Mouse (Mus musculus) small intestine, adult 2 months (tissue): Measurements from ENCODE around the gene Hoxb8. TPM values are rescaled to one million over a fixed set of nuclear protein-coding genes. Genes with fewer than 3 reads are reported as not detected.

ENCODE experiments used
- H3K27ac ChIP-seq: fragments of 200-500 bp; 2 replicates; pipeline ENCODE4 v1.5.1; 2012; ENCODE audit warnings: low read depth, low read length, control low read depth, inconsistent platforms; ENCODE audit not compliant: insufficient read depth
- H3K27me3 ChIP-seq: fragments of 200-500 bp; 2 replicates; pipeline ENCODE4 v1.6.1; 2012; ENCODE audit warnings: mild to moderate bottlenecking, moderate library complexity, low read length, inconsistent platforms; ENCODE audit not compliant: control insufficient read depth, insufficient read depth
- H3K36me3 ChIP-seq: fragments of 200-500 bp; 2 replicates; pipeline ENCODE4 v1.6.1; 2012; ENCODE audit warnings: mild to moderate bottlenecking, low read length, control low read depth, inconsistent platforms; ENCODE audit not compliant: control insufficient read depth, insufficient read depth
- H3K4me1 ChIP-seq: fragments of 200-500 bp; 2 replicates; pipeline ENCODE4 v1.6.1; 2012; ENCODE audit warnings: low read length, inconsistent platforms, mixed read lengths; ENCODE audit not compliant: control insufficient read depth, insufficient read depth, insufficient read length
- H3K4me3 ChIP-seq: fragments of 200-500 bp; 2 replicates; pipeline ENCODE4 v1.5.1; 2012; ENCODE audit warnings: low read depth, mild to moderate bottlenecking, control low read depth, inconsistent platforms, low read length, moderate library complexity
- CTCF ChIP-seq: fragments of 200-500 bp; IDR thresholded peaks from 2 replicates; pipeline ENCODE4 v1.5.1; 2012; ENCODE audit warnings: low read depth, mild to moderate bottlenecking, control low read depth, inconsistent platforms, low read length, moderate library complexity, mixed read lengths; ENCODE audit not compliant: insufficient replicate concordance, insufficient read length; ENCODE audit errors: extremely low read depth
- POLR2A ChIP-seq: fragments of 200-500 bp; IDR thresholded peaks from 2 replicates; pipeline ENCODE4 v1.6.1; 2012; ENCODE audit warnings: low read depth, mild to moderate bottlenecking, control low read depth, inconsistent platforms, low read length, moderate library complexity
- WGBS: fragments of 180-500 bp; shearing (Covaris S2); methylation state at CpG from one replicate; pipeline ENCODE4 v1.1.7; 2018; 5-methylcytosine and 5-hydroxymethylcytosine counted together
- polyA plus RNA-seq: library from polyadenylated mRNA; depleted of rRNA; stranded (reverse); fragments of >200 nt; gene quantifications from 2 replicates; pipeline ENCODE4 v1.2.3, GENCODE M21; 2012

The Hoxb8 gene
- polyA plus RNA-seq, 1 experiment = 5.3 TPM

DNA sequence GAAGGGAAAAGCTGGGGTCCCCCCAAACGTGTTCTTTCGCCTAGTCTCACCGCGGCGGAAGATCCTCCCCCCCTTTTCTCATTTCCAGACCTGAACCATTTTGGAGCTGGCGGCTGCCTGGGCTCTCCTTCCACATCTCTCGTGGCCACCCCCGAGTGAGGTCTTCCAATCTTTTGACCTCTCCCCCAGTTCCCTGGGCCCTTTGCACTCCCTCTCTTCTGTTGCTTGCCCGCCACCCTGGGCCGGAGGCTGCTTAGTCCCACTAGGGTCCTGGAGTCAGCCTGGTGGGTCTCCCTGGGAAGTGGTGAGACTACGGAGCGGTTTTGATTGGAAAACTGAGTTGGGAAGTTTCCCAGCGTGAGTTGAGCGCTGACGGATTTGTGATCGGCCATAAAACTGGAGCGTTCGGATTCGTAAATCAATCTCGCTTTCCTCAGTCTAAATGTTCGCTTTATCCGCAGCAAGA lies 44.1 kb downstream of the Hoxb8 start:
- H3K4me3 ChIP-seq = peak overlapping the region; percentile 14
- no peaks in the 10 kb centered on the region; the same call in 1 of the 2 replicates for H3K36me3 ChIP-seq
- TF ChIP-seq POLR2A = no peak
- no peak for TF ChIP-seq CTCF
- H3K27me3 ChIP-seq = peaks cover 7% of the 10 kb centered on the region; the same call in 1 of the 2 replicates
- WGBS = 40% methylated on average over 22 of the region's 22 CpGs
- no peaks in the 10 kb centered on the region for H3K4me1 ChIP-seq
- peak overlapping the region; percentile 2; the same call in 1 of the 2 replicates for H3K27ac ChIP-seq

DNA sequence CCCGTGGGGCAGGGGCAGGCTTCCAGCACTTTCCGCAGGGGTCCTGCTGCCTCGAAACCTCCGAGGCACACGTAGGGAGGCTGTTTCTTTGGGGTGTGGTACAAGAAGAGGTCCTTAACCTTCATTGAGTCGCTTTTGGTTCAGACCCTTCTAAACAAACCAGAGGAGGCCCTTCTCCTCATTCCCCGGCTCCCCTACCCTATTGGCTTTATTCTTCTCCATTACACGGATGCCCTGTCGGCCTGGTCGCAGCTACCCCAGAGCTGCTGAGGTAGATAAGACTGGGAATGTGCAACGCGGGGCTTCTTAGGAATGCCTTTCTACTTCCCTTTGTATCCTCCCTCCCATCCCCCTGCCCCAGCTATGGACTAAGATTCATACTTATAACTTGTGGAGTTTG lies 45.0 kb downstream of the Hoxb8 start:
- WGBS = 58% methylated on average over 12 of the region's 12 CpGs
- Histone ChIP-seq H3K36me3 (no peaks in the 10 kb centered on the region), H3K4me3 (no peak overlapping the region), H3K27me3 (0 out of 2 replicates have a peak, but pooled peaks cover 3% of the 10 kb centered on the region), H3K4me1 (no peaks in the 10 kb centered on the region), H3K27ac (peak overlapping the region; percentile 16; the same call in 1 of the 2 replicates)
- TF ChIP-seq CTCF (no peak), POLR2A (no peak)

DNA sequence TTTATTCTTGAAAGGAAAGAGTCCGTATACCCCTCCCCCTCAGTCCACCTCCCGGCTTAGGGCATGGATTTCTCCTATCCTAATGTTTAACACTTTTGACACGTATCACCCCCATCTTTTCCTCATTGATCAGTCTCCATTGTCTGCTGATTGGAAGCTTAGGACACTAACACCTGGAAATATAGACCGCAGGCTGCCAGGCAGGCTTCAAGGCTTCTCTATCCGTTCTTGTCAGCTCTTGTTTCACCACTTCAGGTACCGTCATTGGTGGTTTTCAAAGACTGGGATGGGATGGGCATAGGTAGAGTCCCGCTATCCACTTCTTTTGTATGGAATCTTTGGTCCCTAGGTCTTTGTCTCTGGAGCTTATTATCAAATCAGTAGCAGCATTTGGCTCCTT lies 45.4 kb downstream of the Hoxb8 start:
- H3K4me3 ChIP-seq = no peak overlapping the region
- H3K27ac ChIP-seq = no peak overlapping the region
- WGBS = 61% methylated on average over 7 of the region's 7 CpGs

DNA sequence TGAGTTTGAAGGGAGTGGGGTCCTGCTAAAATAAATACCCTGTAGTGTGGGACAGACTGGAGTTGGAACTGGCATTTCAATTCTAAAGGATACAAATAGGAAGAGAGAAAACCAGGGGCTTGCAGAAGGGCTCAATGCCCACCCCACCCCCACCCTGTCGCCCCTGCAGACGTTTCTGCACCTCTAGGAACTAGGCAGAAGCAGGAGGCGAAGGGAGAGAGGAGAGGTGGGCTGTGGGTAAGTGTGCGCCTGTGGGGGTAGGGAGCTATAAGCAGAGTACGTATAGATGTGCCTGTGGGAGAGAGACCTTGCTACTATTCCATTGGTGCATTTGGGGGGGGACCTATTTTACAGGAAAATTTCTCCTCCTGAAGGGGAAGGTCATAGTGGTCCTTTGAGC lies 46.0 kb downstream of the Hoxb8 start:
- Histone ChIP-seq H3K27me3 (0 out of 2 replicates have a peak, but pooled peaks cover 3% of the 10 kb centered on the region), H3K36me3 (no peaks in the 10 kb centered on the region), H3K27ac (no peak overlapping the region), H3K4me1 (no peaks in the 10 kb centered on the region), H3K4me3 (no peak overlapping the region)
- 47% methylated on average over 5 of the region's 5 CpGs for WGBS
- TF ChIP-seq POLR2A = no peak

More for the DNA sequence above, 45.4 kb downstream of the Hoxb8 start:
- TF ChIP-seq POLR2A (no peak), CTCF (no peak)
- 0 out of 2 replicates have a peak, but pooled peaks cover 3% of the 10 kb centered on the region for H3K27me3 ChIP-seq
- no peaks in the 10 kb centered on the region for H3K4me1 ChIP-seq
- no peaks in the 10 kb centered on the region for H3K36me3 ChIP-seq

DNA sequence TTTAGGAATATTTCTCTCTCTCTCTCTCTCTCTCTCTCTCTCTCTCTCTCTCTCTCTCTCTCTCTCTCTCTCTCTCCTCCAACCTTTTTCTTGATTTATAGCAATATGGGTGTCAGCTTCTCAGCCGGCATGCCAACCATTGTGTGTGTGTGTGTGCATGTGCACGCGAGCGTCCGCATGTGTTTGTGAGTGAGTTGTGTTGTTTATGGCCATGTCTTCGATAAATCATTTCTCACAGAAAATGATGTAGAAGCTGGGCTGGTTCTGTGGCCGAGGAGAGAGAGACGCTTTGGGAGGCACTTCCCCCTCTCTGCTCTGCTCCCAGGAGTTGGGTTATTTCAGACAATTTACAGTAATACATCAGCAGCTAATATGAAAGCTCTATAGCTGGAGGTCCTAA lies 46.9 kb downstream of the Hoxb8 start:
- H3K4me3 ChIP-seq = no peak overlapping the region
- H3K36me3 ChIP-seq = no peaks in the 10 kb centered on the region
- H3K27ac ChIP-seq = no peak overlapping the region
- 52% methylated on average over 8 of the region's 8 CpGs for whole genome bisulfite sequencing
- TF ChIP-seq POLR2A = no peak
- no peaks in the 10 kb centered on the region for H3K4me1 ChIP-seq
- peaks cover 3% of the 10 kb centered on the region; the same call in 1 of the 2 replicates for H3K27me3 ChIP-seq

DNA sequence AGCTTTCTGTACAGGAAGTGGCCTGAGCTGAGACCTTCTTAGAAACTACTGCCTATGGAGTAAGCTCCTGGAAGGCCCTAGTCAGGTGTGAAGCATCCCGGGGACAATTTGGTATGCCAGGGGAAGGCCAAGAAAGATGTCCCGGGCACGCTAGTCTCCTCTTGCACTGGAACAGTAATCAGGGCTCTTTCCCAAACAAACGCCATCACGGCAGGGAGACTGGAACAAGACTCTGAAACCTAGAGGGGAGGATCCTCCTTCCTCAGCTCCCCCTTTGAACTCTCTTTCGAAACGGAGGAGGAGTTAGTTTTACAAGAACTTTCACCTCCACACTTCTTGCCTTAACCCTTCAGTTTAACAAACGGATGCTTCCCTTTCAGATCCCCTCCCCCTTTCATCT lies 50.4 kb downstream of the Hoxb8 start:
- H3K27ac ChIP-seq = peak overlapping the region; percentile 32
- WGBS = 19% methylated on average over 8 of the region's 8 CpGs
- no peaks in the 10 kb centered on the region for H3K36me3 ChIP-seq
- H3K4me1 ChIP-seq = no peaks in the 10 kb centered on the region; the same call in 1 of the 2 replicates
- H3K4me3 ChIP-seq = no peak overlapping the region
- H3K27me3 ChIP-seq = no peaks in the 10 kb centered on the region; the same call in none of the 2 replicates
- no peak for TF ChIP-seq CTCF
- TF ChIP-seq POLR2A = no peak

DNA sequence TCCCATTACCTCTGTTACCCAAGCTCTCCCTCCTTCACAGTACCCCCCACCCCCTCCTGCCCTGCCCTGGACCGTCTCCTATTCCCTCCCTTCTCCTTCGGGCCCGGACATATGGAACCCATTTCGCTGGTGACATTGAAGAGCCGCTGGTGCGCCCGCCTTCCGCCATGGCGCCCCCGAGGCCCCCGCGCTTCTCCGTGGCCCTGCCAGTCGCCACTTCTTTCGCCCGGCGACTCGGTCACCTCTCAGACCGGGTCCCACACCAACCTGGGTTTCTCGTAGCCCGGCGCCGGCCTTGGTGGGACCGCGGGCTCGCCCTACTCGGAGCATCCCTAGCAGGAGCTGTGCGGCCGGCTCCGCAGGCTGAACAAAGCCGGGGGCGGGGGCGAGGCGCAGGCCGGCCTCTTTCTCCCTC lies 50.9 kb downstream of the Hoxb8 start:
- 27% methylated on average over 35 of the region's 35 CpGs for WGBS
- H3K4me3 ChIP-seq = peak overlapping the region; percentile 49

More for the DNA sequence above, 50.9 kb downstream of the Hoxb8 start:
- H3K27me3 ChIP-seq = no peaks in the 10 kb centered on the region; the same call in none of the 2 replicates
- TF ChIP-seq POLR2A = no peak
- TF ChIP-seq CTCF = no peak
- no peaks in the 10 kb centered on the region for H3K36me3 ChIP-seq
- H3K4me1 ChIP-seq = no peaks in the 10 kb centered on the region; the same call in 1 of the 2 replicates
- H3K27ac ChIP-seq = peak overlapping the region; percentile 25
